Mouse (Mus musculus) lung, embryonic 16.5 days (tissue): ENCODE data around the gene A930018P22Rik. TPM values are rescaled to one million over a fixed set of nuclear protein-coding genes. Genes with fewer than 3 reads are reported as not detected.
"Not testable (repeated sequence)": the region's sequence is repeated elsewhere in the genome, so short reads cannot be mapped to it uniquely, and the experiment has no call there.

Experiments used
- ATAC-seq: fragments of 200-750 bp; cut with Nextera tagmentation; 2 replicates; pipeline ENCODE4 v1.8.0; 2017; ENCODE audit warnings: low read depth, mild to moderate bottlenecking, moderate library complexity
- H3K27ac ChIP-seq: fragments of 300-500 bp; sonication (generic); 2 replicates; pipeline ENCODE4 v1.5.1; 2014; ENCODE audit warnings: mild to moderate bottlenecking, control low read depth, low read length
- H3K27me3 ChIP-seq: fragments of 300-500 bp; sonication (generic); 2 replicates; pipeline ENCODE4 v1.6.1; 2014; ENCODE audit warnings: low read depth, low read length, mixed read lengths; ENCODE audit not compliant: control insufficient read depth, insufficient read depth
- H3K36me3 ChIP-seq: fragments of 300-500 bp; sonication (generic); 2 replicates; pipeline ENCODE4 v1.6.1; 2014; ENCODE audit warnings: low read length; ENCODE audit not compliant: control insufficient read depth, insufficient read depth
- H3K4me1 ChIP-seq: fragments of 300-500 bp; sonication (generic); replicated peaks from 2 replicates; pipeline ENCODE4 v1.6.1; 2014; ENCODE audit warnings: low read length, mixed read lengths; ENCODE audit not compliant: control insufficient read depth, insufficient read depth
- H3K4me2 ChIP-seq: fragments of 300-500 bp; sonication (generic); 2 replicates; pipeline ENCODE4 v1.6.1; 2014; ENCODE audit warnings: low read depth, low read length, control low read depth
- H3K4me3 ChIP-seq: fragments of 300-500 bp; sonication (generic); 2 replicates; pipeline ENCODE4 v1.5.1; 2014; ENCODE audit warnings: mild to moderate bottlenecking, low read length, control low read depth
- H3K9ac ChIP-seq: fragments of 300-500 bp; sonication (generic); 2 replicates; pipeline ENCODE4 v1.6.1; 2014; ENCODE audit warnings: low read length, control low read depth
- H3K9me3 ChIP-seq: fragments of 300-500 bp; sonication (generic); 2 replicates; pipeline ENCODE4 v1.6.1; 2016; ENCODE audit warnings: low read length; ENCODE audit not compliant: control insufficient read depth
- WGBS: fragments of 180-500 bp; shearing (Covaris S2); extraction: QIAGEN DNeasy Blood & Tissue Kit; methylation state at CpG from one replicate; pipeline ENCODE4 v1.1.7; 2014; 5-methylcytosine and 5-hydroxymethylcytosine counted together
- polyA plus RNA-seq: library from polyadenylated mRNA; unstranded; fragments of >200 nt; fragmentation: Nextera tagmentation; extraction: Ambion mirVana; gene quantifications from 2 replicates; pipeline ENCODE4 v1.2.1, GENCODE M21; 2015

A930018P22Rik gene
- not detected in 2 replicates for polyA plus RNA-seq

DNA sequence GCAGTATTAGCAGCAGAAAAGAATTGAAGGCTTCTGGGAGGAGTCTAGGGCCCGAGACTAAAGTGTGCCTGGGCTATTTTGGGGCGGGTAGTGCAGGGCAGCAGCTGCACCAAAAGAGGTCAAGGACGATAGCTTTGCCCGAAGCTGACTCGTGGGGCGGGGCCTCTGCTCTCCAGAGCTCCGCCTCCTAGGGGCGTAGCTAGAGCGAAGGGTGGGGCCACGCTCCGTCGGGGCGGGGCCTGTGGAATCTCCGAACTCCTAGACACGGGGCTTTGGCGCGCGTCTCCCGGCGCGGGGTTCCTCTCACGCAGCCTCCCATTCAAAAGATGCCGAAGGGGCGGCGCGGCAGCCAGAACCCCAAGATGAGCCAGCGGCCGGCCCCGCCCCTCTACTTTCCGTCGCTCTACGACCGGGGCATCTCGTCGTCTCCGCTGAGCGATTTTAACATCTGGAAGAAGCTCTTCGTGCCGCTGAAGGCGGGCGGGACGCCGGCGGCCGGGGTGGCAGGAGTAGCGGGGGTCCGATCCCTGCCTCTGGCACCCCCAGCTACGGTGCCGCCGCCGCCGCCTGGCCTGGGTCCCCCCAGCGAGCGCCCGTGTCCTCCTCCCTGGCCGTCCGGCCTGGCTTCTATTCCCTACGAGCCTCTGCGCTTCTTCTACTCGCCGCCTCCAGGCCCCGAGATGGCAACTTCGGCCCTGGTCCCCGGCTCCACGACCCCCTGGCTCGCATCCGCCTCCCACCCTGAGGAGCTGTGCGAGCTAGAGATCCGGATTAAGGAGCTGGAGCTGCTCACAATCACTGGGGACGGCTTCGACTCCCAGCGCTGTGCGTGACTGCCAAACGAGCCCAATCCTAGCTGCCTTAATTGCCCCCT lies at the start of gene A930018P22Rik:
TSS of gene A930018P22Rik (plus strand) at position 265 of the 874 bp plus-strand sequence.
- peak within 1 kb of the TSS; percentile 67 for H3K27ac ChIP-seq
- H3K4me2 ChIP-seq = peak within 1 kb of the TSS; percentile 95
- no peaks in the 10 kb centered on the region; the same call in 1 of the 2 replicates for H3K27me3 ChIP-seq
- no peaks in the 10 kb centered on the region for H3K9me3 ChIP-seq
- H3K4me3 ChIP-seq = peak within 1 kb of the TSS; percentile 74
- peak within 1 kb of the TSS; percentile 64 for H3K9ac ChIP-seq
- under 1% methylated on average over 74 of the region's 74 CpGs for WGBS
- H3K4me1 ChIP-seq = peaks cover 5% of the 10 kb centered on the region
- no peaks in the 10 kb centered on the region for H3K36me3 ChIP-seq
- ATAC-seq = peak; percentile 96

DNA sequence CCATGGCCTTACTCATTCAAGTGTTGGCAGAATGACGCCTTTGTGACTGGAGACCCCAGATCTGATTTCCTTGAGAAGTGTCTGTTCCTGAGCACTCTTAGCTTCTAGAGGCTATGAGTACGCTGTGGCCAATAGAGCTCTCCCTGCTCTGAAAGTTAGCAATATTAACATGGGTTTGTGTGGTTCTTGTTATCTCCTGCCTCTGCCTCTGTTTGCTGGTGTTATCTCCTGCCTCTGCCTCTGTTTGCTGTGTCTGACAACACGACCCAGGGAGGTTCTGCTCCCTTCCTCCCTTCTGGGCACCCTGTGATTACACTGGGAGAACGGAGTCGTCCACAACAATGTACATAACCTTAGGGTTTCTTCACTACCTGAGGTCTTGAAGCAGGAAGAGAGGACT lies 44.3 kb upstream of the A930018P22Rik start:
- not testable (repeated sequence) for H3K27me3 ChIP-seq, ATAC-seq, H3K4me1 ChIP-seq, H3K4me3 ChIP-seq, H3K27ac ChIP-seq, H3K9ac ChIP-seq, H3K36me3 ChIP-seq, H3K4me2 ChIP-seq, H3K9me3 ChIP-seq
- WGBS = 45% methylated on average over 5 of the region's 5 CpGs

DNA sequence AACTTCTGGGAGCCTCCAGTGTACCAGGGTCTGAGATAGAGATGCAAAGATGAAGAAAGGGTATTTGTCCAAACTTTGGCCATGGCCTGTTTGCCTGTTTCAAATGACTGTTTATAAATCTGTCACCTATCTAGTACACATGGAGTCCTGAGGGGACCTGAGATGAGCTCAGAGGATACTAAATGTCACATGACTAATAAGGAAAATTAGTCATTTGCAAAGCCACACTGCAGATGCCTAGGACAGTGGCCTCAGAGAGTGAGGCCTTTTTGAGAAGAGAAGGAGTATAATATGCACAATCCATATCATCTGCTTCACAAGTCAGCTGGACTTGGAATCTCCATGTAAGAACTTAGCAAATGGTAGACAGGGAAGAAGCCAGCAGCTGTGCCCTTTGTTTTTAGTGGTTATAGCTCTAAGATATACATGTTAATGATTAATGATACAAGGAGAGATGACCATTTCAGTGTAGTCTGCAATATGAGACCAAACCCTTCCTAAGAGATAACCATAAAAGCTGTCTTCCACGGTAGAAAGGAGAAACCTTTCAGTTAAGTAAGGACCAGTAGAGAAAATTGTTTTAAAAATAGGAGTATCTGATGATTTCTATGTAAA lies 41.0 kb upstream of the A930018P22Rik start:
- ATAC-seq, H3K4me2 ChIP-seq: not testable (repeated sequence)

GRCm38 (mm10) chr2:104082474-104082873 lies 40.1 kb upstream of the A930018P22Rik start:
- Histone ChIP-seq H3K4me2 (no peak overlapping the region), H3K9ac (no peak overlapping the region), H3K27me3 (no peaks in the 10 kb centered on the region), H3K9me3 (no peaks in the 10 kb centered on the region), H3K36me3 (no peaks in the 10 kb centered on the region), H3K27ac (no peak overlapping the region), H3K4me3 (no peak overlapping the region), H3K4me1 (no peaks in the 10 kb centered on the region)
- ATAC-seq = no peak

More for the DNA sequence above, 41.0 kb upstream of the A930018P22Rik start:
- H3K27me3 ChIP-seq, H3K4me3 ChIP-seq, H3K9ac ChIP-seq, H3K27ac ChIP-seq, H3K4me1 ChIP-seq, H3K36me3 ChIP-seq, H3K9me3 ChIP-seq: not testable (repeated sequence)
- WGBS = no CpG with 5 or more reads among the region's 1 CpGs

DNA sequence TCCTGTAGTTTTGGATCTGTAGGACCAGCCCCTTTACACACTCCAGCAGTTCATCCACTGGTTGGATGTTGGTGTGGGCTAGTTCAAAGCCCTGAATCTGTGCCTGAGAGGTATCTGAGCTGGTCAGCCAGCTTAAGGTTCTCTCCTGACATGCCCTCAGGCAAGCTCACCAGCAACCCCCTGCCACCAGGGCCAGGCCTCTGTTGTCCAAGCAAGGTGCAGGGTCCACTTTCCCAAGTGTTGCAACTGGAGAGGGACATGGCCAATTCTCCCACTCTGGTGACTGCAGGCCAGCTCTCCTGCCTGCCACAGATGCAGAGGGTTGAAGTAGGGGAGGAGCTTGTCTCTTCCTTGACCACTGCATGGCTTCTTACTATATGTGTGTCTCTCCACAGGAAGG lies 38.5 kb upstream of the A930018P22Rik start:
- H3K27ac ChIP-seq, H3K4me1 ChIP-seq, H3K36me3 ChIP-seq, H3K27me3 ChIP-seq, H3K9me3 ChIP-seq, H3K4me2 ChIP-seq, H3K4me3 ChIP-seq, H3K9ac ChIP-seq, ATAC-seq: not testable (repeated sequence)

DNA sequence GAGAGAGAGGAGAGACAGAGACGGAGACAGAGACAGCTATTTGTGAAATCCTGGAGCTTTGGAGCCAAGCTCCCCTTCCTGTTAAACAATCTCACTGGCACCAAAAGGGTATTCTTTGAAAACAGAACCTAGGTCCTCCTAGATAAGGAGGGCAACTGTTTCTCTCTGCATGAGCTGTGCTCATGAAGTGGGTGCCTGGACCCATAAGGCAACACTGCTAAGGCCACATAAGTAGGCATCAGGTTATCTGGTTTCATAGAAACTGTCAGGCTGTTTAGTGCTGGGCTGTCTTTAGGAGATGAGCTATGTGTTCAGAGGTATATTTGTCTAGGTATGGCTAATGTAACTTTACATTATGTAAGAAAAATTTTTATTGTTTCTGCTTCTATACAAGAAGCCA lies 35.0 kb upstream of the A930018P22Rik start:
- not testable (repeated sequence) for H3K9ac ChIP-seq, H3K27ac ChIP-seq, H3K4me2 ChIP-seq, H3K36me3 ChIP-seq, ATAC-seq, H3K27me3 ChIP-seq, H3K4me1 ChIP-seq, H3K9me3 ChIP-seq, H3K4me3 ChIP-seq
- 67% methylated on average over 1 of the region's 1 CpGs for WGBS

DNA sequence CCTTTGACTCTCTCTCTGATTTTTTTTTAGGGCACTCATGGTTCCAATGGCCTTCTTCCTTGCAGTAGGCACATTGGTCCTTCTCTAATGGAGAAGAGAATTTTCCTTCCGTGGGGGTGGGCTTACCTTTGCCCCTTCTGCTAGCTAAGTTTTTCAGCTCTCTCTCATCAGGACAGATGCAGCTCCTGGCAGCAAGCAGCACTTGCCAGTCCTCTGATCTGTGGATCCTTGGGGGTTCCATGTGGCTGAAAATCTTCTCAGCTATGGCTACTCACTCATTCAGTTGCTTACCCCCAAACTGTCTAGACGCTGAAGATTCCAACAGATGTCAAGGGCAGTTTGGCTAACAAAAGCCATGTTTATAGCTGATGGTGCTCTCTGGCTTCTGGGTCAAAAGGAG lies 29.3 kb upstream of the A930018P22Rik start:
- Histone ChIP-seq H3K36me3 (no peaks in the 10 kb centered on the region), H3K9me3 (no peaks in the 10 kb centered on the region), H3K27me3 (no peaks in the 10 kb centered on the region), H3K9ac (no peak overlapping the region), H3K4me3 (no peak overlapping the region), H3K27ac (no peak overlapping the region), H3K4me1 (0 out of 2 replicates have a peak, but pooled peaks cover 4% of the 10 kb centered on the region), H3K4me2 (no peak overlapping the region)
- WGBS = 73% methylated on average over 2 of the region's 2 CpGs
- ATAC-seq = no peak

DNA sequence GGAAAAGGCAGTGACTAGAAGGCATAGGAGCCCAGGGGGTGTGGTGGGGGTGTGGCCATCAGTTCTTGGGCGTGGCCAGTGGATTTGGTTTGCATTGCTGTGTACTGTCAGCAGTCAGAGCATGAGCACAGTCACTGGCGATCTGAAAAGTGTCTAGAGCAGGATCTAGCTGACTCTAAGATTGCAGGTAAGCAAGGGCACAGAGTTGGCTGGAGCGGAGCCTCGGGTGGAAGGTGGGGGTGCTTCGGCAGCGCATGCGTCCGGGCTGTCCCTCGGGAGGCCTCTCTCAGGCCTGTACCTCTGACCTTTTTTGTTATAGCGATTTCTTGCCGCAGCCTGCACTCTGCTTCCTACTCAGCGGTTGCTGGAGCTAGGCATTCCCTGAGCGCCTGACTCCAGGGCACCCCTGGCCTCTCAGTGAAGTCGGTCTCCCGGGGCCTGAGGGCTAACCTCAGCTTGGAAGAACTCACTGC lies 26.8 kb upstream of the A930018P22Rik start, which contains the start of gene Cd59a:
TSS of gene Cd59a (plus strand) at position 61 of the 473 bp plus-strand sequence.
- no peaks in the 10 kb centered on the region for H3K27me3 ChIP-seq
- H3K9me3 ChIP-seq = no peaks in the 10 kb centered on the region
- peak within 1 kb of the TSS; percentile 60 for H3K4me3 ChIP-seq
- 0 out of 2 replicates have a peak, but pooled peaks cover 8% of the 10 kb centered on the region for H3K4me1 ChIP-seq
- ATAC-seq = peak; percentile 97
- peak within 1 kb of the TSS; percentile 68 for H3K9ac ChIP-seq
- peak within 1 kb of the TSS; percentile 68 for H3K4me2 ChIP-seq
- H3K36me3 ChIP-seq = no peaks in the 10 kb centered on the region
- 4% methylated on average over 15 of the region's 15 CpGs for WGBS
- peak within 1 kb of the TSS; percentile 68 for H3K27ac ChIP-seq

GRCm38 (mm10) chr2:104096256-104096655 lies 26.3 kb upstream of the A930018P22Rik start:
- Histone ChIP-seq H3K4me1 (0 out of 2 replicates have a peak, but pooled peaks cover 8% of the 10 kb centered on the region), H3K9me3 (no peaks in the 10 kb centered on the region), H3K4me3 (peak overlapping the region; percentile 60), H3K27me3 (no peaks in the 10 kb centered on the region), H3K27ac (peak overlapping the region; percentile 68), H3K9ac (peak overlapping the region; percentile 68), H3K4me2 (peak overlapping the region; percentile 68), H3K36me3 (no peaks in the 10 kb centered on the region)
- 39% methylated on average over 10 of the region's 10 CpGs for WGBS
- ATAC-seq = no peak
